Mouse (Mus musculus): ENCODE measurements around the gene Anpep. TPM values are rescaled to one million over a fixed set of nuclear protein-coding genes. Genes with fewer than 3 reads are reported as not detected.

Anpep gene
- polyA plus RNA-seq, 1 experiment from 2014 or later = 3.4 TPM

- Histone ChIP-seq H3K4me3 (no peak overlapping the region), H3K9ac (replicated peaks) (no peak overlapping the region), H3K27ac (replicated peaks) (no peak overlapping the region), H3K4me1 (no peaks in the 10 kb centered on the region), H3K9me3 (no peaks in the 10 kb centered on the region), H3K27me3 (no peaks in the 10 kb centered on the region), H3K4me2 (replicated peaks) (no peak overlapping the region), H3K36me3 (no peaks in the 10 kb centered on the region)
- 75% methylated on average over 11 of the region's 11 CpGs for WGBS
- no peak for ATAC-seq (replicated peaks)
Measured at GRCm38 (mm10) chr7:79858202-79858934, 2.5 kb downstream of the Anpep start.

- no peaks in the 10 kb centered on the region for H3K9me3 ChIP-seq
- ATAC-seq (replicated peaks) = no peak
- no peak overlapping the region for H3K4me3 ChIP-seq
- H3K4me2 ChIP-seq (replicated peaks) = no peak overlapping the region
- no peak overlapping the region for H3K27ac ChIP-seq (replicated peaks)
- WGBS = 83% methylated on average over 4 of the region's 4 CpGs
- no peaks in the 10 kb centered on the region for H3K27me3 ChIP-seq
- H3K36me3 ChIP-seq = no peaks in the 10 kb centered on the region
- no peaks in the 10 kb centered on the region for H3K4me1 ChIP-seq
- no peak overlapping the region for H3K9ac ChIP-seq (replicated peaks)
Measured at GRCm38 (mm10) chr7:79856305-79856704, 4.6 kb downstream of the Anpep start.

GRCm38 (mm10) chr7:79847456-79848451 is 13.1 kb downstream of the Anpep start:
- Histone ChIP-seq H3K4me1 (peaks cover 6% of the 10 kb centered on the region), H3K4me3 (peak overlapping the region; percentile 28), H3K9ac (replicated peaks) (no peak overlapping the region), H3K4me2 (replicated peaks) (peak overlapping the region; percentile 47), H3K27ac (replicated peaks) (no peak overlapping the region), H3K36me3 (no peaks in the 10 kb centered on the region), H3K9me3 (no peaks in the 10 kb centered on the region), H3K27me3 (peaks cover 5% of the 10 kb centered on the region; the same call in 1 of the 2 replicates)
- 14% methylated on average over 51 of the region's 53 CpGs for WGBS
- no peak for ATAC-seq (replicated peaks)

- no peak overlapping the region for H3K9ac ChIP-seq (replicated peaks)
- H3K27me3 ChIP-seq = peaks cover 5% of the 10 kb centered on the region; the same call in 1 of the 2 replicates
- H3K4me2 ChIP-seq (replicated peaks) = no peak overlapping the region
- WGBS = 65% methylated on average over 2 of the region's 2 CpGs
- no peaks in the 10 kb centered on the region for H3K36me3 ChIP-seq
- H3K27ac ChIP-seq (replicated peaks) = no peak overlapping the region
- H3K4me3 ChIP-seq = no peak overlapping the region
- peaks cover 6% of the 10 kb centered on the region for H3K4me1 ChIP-seq
- ATAC-seq (replicated peaks) = no peak
- H3K9me3 ChIP-seq = no peaks in the 10 kb centered on the region
Measured at GRCm38 (mm10) chr7:79846342-79846741, 14.5 kb downstream of the Anpep start.

GRCm38 (mm10) chr7:79844090-79844802 is 16.6 kb downstream of the Anpep start:
- Histone ChIP-seq H3K4me2 (replicated peaks) (no peak overlapping the region), H3K4me3 (no peak overlapping the region), H3K4me1 (peaks cover 6% of the 10 kb centered on the region), H3K27me3 (peaks cover 5% of the 10 kb centered on the region; the same call in 1 of the 2 replicates), H3K36me3 (no peaks in the 10 kb centered on the region), H3K27ac (replicated peaks) (no peak overlapping the region), H3K9me3 (no peaks in the 10 kb centered on the region), H3K9ac (replicated peaks) (no peak overlapping the region)
- 75% methylated on average over 8 of the region's 8 CpGs for WGBS
- ATAC-seq (replicated peaks) = no peak

- no peaks in the 10 kb centered on the region for H3K4me1 ChIP-seq
- H3K9me3 ChIP-seq = no peaks in the 10 kb centered on the region
- H3K27ac ChIP-seq (replicated peaks) = no peak overlapping the region
- H3K4me2 ChIP-seq (replicated peaks) = no peak overlapping the region
- H3K9ac ChIP-seq (replicated peaks) = no peak overlapping the region
- H3K27me3 ChIP-seq = no peaks in the 10 kb centered on the region
- WGBS = 71% methylated on average over 7 of the region's 7 CpGs
- no peak overlapping the region for H3K4me3 ChIP-seq
- H3K36me3 ChIP-seq = no peaks in the 10 kb centered on the region
- no peak for ATAC-seq (replicated peaks)
Measured at GRCm38 (mm10) chr7:79842163-79842562, 18.7 kb downstream of the Anpep start.

- ATAC-seq (replicated peaks) = no peak
- Histone ChIP-seq H3K27ac (replicated peaks) (no peak overlapping the region), H3K9ac (replicated peaks) (no peak overlapping the region), H3K27me3 (no peaks in the 10 kb centered on the region), H3K4me2 (replicated peaks) (no peak overlapping the region), H3K4me1 (no peaks in the 10 kb centered on the region), H3K36me3 (no peaks in the 10 kb centered on the region), H3K4me3 (no peak overlapping the region), H3K9me3 (no peaks in the 10 kb centered on the region)
- WGBS = 87% methylated on average over 2 of the region's 2 CpGs
Measured at GRCm38 (mm10) chr7:79837247-79837646, 23.6 kb downstream of the Anpep start.

- Histone ChIP-seq H3K4me1 (no peaks in the 10 kb centered on the region), H3K9ac (replicated peaks) (no peak overlapping the region), H3K4me2 (replicated peaks) (no peak overlapping the region), H3K27me3 (no peaks in the 10 kb centered on the region), H3K27ac (replicated peaks) (no peak overlapping the region), H3K4me3 (no peak overlapping the region), H3K36me3 (no peaks in the 10 kb centered on the region), H3K9me3 (no peaks in the 10 kb centered on the region)
- no peak for ATAC-seq (replicated peaks)
- WGBS = 95% methylated on average over 6 of the region's 6 CpGs
Measured at GRCm38 (mm10) chr7:79835196-79835595, 25.7 kb downstream of the Anpep start.

- Histone ChIP-seq H3K4me2 (replicated peaks) (no peak overlapping the region), H3K36me3 (no peaks in the 10 kb centered on the region), H3K27ac (replicated peaks) (no peak overlapping the region), H3K4me1 (no peaks in the 10 kb centered on the region), H3K4me3 (no peak overlapping the region), H3K27me3 (no peaks in the 10 kb centered on the region), H3K9ac (replicated peaks) (no peak overlapping the region), H3K9me3 (no peaks in the 10 kb centered on the region)
- no peak for ATAC-seq (replicated peaks)
Measured at GRCm38 (mm10) chr7:79832980-79833379, 27.9 kb downstream of the Anpep start.

GRCm38 (mm10) chr7:79831585-79831984 is 29.3 kb downstream of the Anpep start:
- H3K9ac ChIP-seq (replicated peaks) = no peak overlapping the region
- H3K27me3 ChIP-seq = no peaks in the 10 kb centered on the region
- no peaks in the 10 kb centered on the region for H3K36me3 ChIP-seq
- no peak for ATAC-seq (replicated peaks)
- H3K27ac ChIP-seq (replicated peaks) = no peak overlapping the region
- no peak overlapping the region for H3K4me3 ChIP-seq
- WGBS = 73% methylated on average over 6 of the region's 6 CpGs
- H3K4me2 ChIP-seq (replicated peaks) = no peak overlapping the region
- H3K9me3 ChIP-seq = no peaks in the 10 kb centered on the region
- no peaks in the 10 kb centered on the region for H3K4me1 ChIP-seq

GRCm38 (mm10) chr7:79831145-79831544 is 29.7 kb downstream of the Anpep start:
- Histone ChIP-seq H3K9ac (replicated peaks) (no peak overlapping the region), H3K4me3 (no peak overlapping the region), H3K4me2 (replicated peaks) (no peak overlapping the region), H3K27ac (replicated peaks) (no peak overlapping the region), H3K4me1 (no peaks in the 10 kb centered on the region), H3K27me3 (no peaks in the 10 kb centered on the region), H3K9me3 (no peaks in the 10 kb centered on the region), H3K36me3 (no peaks in the 10 kb centered on the region)
- WGBS = 79% methylated on average over 6 of the region's 6 CpGs
- ATAC-seq (replicated peaks) = no peak

- Histone ChIP-seq H3K4me2 (replicated peaks) (no peak overlapping the region), H3K27me3 (no peaks in the 10 kb centered on the region), H3K4me3 (no peak overlapping the region), H3K9me3 (no peaks in the 10 kb centered on the region), H3K4me1 (no peaks in the 10 kb centered on the region), H3K36me3 (no peaks in the 10 kb centered on the region), H3K27ac (replicated peaks) (no peak overlapping the region), H3K9ac (replicated peaks) (no peak overlapping the region)
- WGBS = 80% methylated on average over 3 of the region's 3 CpGs
- ATAC-seq (replicated peaks) = no peak
Measured at GRCm38 (mm10) chr7:79828341-79828740, 32.5 kb downstream of the Anpep start.
